Mouse (Mus musculus) bone marrow, adult 2 months (tissue): Measurements from ENCODE around the gene Soga1.

Source experiments
- CTCF ChIP-seq: fragments of 200-500 bp; IDR thresholded peaks from 2 replicates; pipeline ENCODE4 v1.5.1; 2011; ENCODE audit warnings: low read length, control low read depth; ENCODE audit not compliant: control insufficient read depth, insufficient read depth
- POLR2A ChIP-seq: fragments of 200-500 bp; IDR thresholded peaks from 2 replicates; pipeline ENCODE4 v1.6.1; 2011; ENCODE audit warnings: low read depth, mild to moderate bottlenecking, control low read depth, low read length, borderline replicate concordance; ENCODE audit not compliant: control insufficient read depth

- TF ChIP-seq POLR2A = peak; percentile 67; the same call in 1 of the 2 replicates
- TF ChIP-seq CTCF = no peak
These were observed 72.4 kb downstream of the Soga1 start, which contains the start of gene Dsn1 for GRCm38 (mm10) chr2:157006511-157007233.
